Mouse (Mus musculus) heart, embryonic 14.5 days (tissue): ENCODE measurements around the gene Cbln4. TPM values are rescaled to one million over a fixed set of nuclear protein-coding genes. Genes with fewer than 3 reads are reported as not detected.

Source experiments
- ATAC-seq: fragments of 200-750 bp; cut with Nextera tagmentation; 2 replicates; pipeline ENCODE4 v1.8.0; 2017; ENCODE audit warnings: low read depth, moderate TSS enrichment; ENCODE audit not compliant: insufficient number of reproducible peaks, insufficient read depth, low FRiP score
- H3K27ac ChIP-seq, 2 experiments: fragments of 200-500 bp in 1 of 2; fragments of 300-500 bp in 1 of 2; sonication (generic) in 1 of 2; replicated peaks in 1 of 2; 2 replicates each; pipeline ENCODE4 v1.5.1; 2012 to 2014; ENCODE audit warnings: low read depth in 2 of 2, low read length in 2 of 2, control low read depth in 1 of 2, mild to moderate bottlenecking in 1 of 2, mixed read lengths in 1 of 2; ENCODE audit not compliant: control insufficient read depth in 1 of 2, insufficient read depth in 1 of 2
- H3K27me3 ChIP-seq: fragments of 300-500 bp; sonication (generic); 2 replicates; pipeline ENCODE4 v1.6.1; 2014; ENCODE audit warnings: mild to moderate bottlenecking, low read length, control low read depth; ENCODE audit not compliant: control insufficient read depth, insufficient read depth
- H3K36me3 ChIP-seq: fragments of 300-500 bp; sonication (generic); 2 replicates; pipeline ENCODE4 v1.6.1; 2014; ENCODE audit warnings: mild to moderate bottlenecking, control low read depth, low read length, mixed read lengths; ENCODE audit not compliant: control insufficient read depth, insufficient read depth
- H3K4me1 ChIP-seq, 2 experiments: fragments of 200-500 bp in 1 of 2; fragments of 300-500 bp in 1 of 2; sonication (generic) in 1 of 2; 2 replicates each; pipeline ENCODE4 v1.6.1; 2012 to 2014; ENCODE audit warnings: low read length in 2 of 2, control low read depth in 1 of 2, mixed read lengths in 1 of 2; ENCODE audit not compliant: control insufficient read depth in 2 of 2, insufficient read depth in 2 of 2
- H3K4me2 ChIP-seq: fragments of 300-500 bp; sonication (generic); 2 replicates; pipeline ENCODE4 v1.6.1; 2014; ENCODE audit warnings: mild to moderate bottlenecking, low read length
- H3K4me3 ChIP-seq, 2 experiments: fragments of 200-500 bp in 1 of 2; fragments of 300-500 bp in 1 of 2; sonication (generic) in 1 of 2; 2 replicates each; pipeline ENCODE4 v1.5.1; 2012 to 2014; ENCODE audit warnings: low read length in 2 of 2, mild to moderate bottlenecking in 2 of 2, control low read depth in 1 of 2, low read depth in 1 of 2, moderate library complexity in 1 of 2; ENCODE audit not compliant: control insufficient read depth in 1 of 2, insufficient read depth in 1 of 2
- H3K9ac ChIP-seq: fragments of 300-500 bp; sonication (generic); 2 replicates; pipeline ENCODE4 v1.6.1; 2014; ENCODE audit warnings: mild to moderate bottlenecking, low read length
- H3K9me3 ChIP-seq: fragments of 300-500 bp; sonication (generic); 2 replicates; pipeline ENCODE4 v1.6.1; 2016; ENCODE audit warnings: low read length, control low read depth; ENCODE audit not compliant: control insufficient read depth
- WGBS: fragments of 180-500 bp; shearing (Covaris S2); extraction: QIAGEN DNeasy Blood & Tissue Kit; methylation state at CpG from one replicate; pipeline ENCODE4 v1.1.7; 2014; 5-methylcytosine and 5-hydroxymethylcytosine counted together
- polyA plus RNA-seq: library from polyadenylated mRNA; unstranded; fragments of >200 nt; fragmentation: Nextera tagmentation; extraction: Ambion mirVana; gene quantifications from 2 replicates; pipeline ENCODE4 v1.2.1, GENCODE M21; 2014

Cbln4 gene
- polyA plus RNA-seq, 1 experiment from 2014 or later = 0.07 TPM

DNA sequence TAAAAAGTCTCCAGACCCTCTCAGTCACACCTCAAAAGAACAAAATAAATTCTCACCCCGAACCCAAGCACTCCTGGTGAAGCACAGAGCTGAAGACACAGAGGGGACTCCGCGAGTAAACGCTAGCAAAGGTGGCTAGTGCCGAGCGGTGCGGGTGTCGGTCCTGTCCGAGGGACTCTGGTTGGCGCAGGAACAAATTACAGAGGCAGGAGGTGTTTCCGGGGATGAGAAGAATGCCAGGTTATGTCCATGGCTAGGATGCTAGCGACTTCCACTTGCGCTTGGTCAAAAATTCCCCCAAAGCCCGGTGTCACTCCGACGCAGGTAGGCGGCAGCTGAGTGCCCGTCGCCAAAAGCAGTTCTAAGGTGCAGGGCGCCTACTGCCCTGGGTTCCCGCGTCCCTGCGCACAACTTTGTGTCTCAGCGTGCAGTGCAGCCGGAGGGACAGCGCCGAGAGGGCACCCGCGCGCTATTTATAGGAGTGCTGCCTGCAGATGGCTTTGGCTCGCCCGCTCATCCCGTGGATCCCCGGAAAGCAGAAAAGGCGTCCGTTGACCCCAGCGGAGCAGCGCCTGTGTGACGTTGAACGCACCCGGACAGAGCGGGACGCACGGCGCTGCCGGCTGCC is 545 bp downstream of the Cbln4 start:
- H3K27me3 ChIP-seq = peaks cover 53% of the 10 kb centered on the region
- H3K36me3 ChIP-seq = no peaks in the 10 kb centered on the region
- H3K4me3 ChIP-seq = peak overlapping the region; percentile 20 to 25; a peak in 3 of 4 replicates
- no peak overlapping the region for H3K9ac ChIP-seq
- peaks cover 12% of the 10 kb centered on the region in 2 experiments for H3K4me1 ChIP-seq
- no peak overlapping the region for H3K27ac ChIP-seq
- peak overlapping the region; percentile 63 for H3K4me2 ChIP-seq
- 1% methylated on average over 46 of the region's 46 CpGs for WGBS
- no peaks in the 10 kb centered on the region for H3K9me3 ChIP-seq
- ATAC-seq = no peak

DNA sequence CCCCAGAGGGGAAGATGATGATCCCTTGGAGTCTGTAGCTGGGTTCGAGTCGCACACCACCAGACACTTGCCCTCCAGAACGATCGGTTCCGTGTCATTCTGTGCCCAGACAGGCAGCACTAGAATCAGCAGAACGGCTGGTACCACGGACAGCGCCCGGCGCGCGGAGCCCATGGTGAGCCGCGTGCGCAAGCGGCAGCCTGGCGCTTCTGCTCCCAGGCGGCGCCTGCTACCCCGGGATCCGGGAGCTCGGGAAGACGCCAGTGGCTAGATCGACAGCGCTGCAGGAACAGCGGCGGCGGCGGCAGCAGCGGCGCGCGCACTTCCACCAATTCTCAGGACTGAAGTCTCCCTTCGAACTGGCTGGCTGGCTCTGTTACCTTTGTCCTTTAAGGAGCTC is 1.1 kb downstream of the Cbln4 start:
- H3K27me3 ChIP-seq = peaks cover 53% of the 10 kb centered on the region
- peak overlapping the region; percentile 6 to 25; a peak in 2 of 4 replicates for H3K4me3 ChIP-seq
- H3K36me3 ChIP-seq = no peaks in the 10 kb centered on the region
- WGBS = under 1% methylated on average over 34 of the region's 34 CpGs
- H3K27ac ChIP-seq = no peak overlapping the region
- no peaks in the 10 kb centered on the region for H3K9me3 ChIP-seq
- peaks cover 12% of the 10 kb centered on the region in 2 experiments for H3K4me1 ChIP-seq
- H3K9ac ChIP-seq = no peak overlapping the region
- H3K4me2 ChIP-seq = peak overlapping the region; percentile 63
- peak; percentile 62; the same call in 1 of the 2 replicates for ATAC-seq

DNA sequence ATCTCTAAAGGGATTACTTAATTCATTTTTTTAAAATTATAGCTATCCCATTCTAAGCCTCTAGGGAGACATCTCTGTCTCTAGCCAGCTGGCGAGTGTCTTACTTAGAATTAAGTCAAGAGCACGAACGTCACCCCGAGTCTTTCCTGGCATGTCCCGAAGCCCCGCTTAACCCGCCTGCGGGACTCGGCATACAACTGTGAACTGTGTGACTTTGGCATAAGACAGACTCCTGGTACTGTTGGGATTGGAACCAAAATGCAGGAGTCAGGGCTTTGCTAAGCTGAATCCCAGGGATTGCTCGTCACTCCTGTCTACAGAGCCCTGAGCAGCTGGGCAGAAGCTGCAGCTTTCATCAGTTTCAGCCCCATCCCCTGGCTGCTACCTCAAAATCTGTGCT is 2.4 kb downstream of the Cbln4 start:
- H3K9ac ChIP-seq = no peak overlapping the region
- peaks cover 12% of the 10 kb centered on the region in 2 experiments for H3K4me1 ChIP-seq
- no peaks in the 10 kb centered on the region for H3K36me3 ChIP-seq
- no peak overlapping the region for H3K27ac ChIP-seq
- no peak overlapping the region for H3K4me3 ChIP-seq
- H3K4me2 ChIP-seq = no peak overlapping the region
- 63% methylated on average over 10 of the region's 10 CpGs for WGBS
- peaks cover 53% of the 10 kb centered on the region for H3K27me3 ChIP-seq
- no peak for ATAC-seq
- no peaks in the 10 kb centered on the region for H3K9me3 ChIP-seq

DNA sequence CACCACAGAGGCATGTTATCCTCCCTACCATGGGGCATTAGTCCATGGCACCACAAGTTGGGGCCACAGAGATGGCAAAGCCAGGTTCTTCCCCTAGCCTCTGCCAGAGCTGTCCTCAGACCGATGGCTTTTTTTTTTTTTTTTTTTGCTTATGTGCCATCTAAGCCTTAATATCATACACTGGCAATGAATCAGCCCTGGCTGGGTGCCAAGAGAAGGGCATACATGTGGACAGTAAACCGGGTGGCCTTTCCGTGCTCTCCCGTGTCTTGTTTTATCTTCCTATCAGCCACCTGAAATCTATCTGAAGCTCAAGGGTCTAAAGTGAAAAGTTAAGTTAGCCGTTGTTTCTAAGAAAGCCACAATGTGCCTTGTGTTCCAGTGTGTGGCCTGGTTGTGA is 3.7 kb downstream of the Cbln4 start:
- ATAC-seq = no peak
- WGBS = 82% methylated on average over 5 of the region's 5 CpGs
- Histone ChIP-seq H3K27me3 (peaks cover 51% of the 10 kb centered on the region), H3K9ac (no peak overlapping the region), H3K27ac (no peak overlapping the region), H3K36me3 (no peaks in the 10 kb centered on the region), H3K4me1 (peaks cover 12% of the 10 kb centered on the region in 2 experiments), H3K9me3 (no peaks in the 10 kb centered on the region), H3K4me2 (no peak overlapping the region), H3K4me3 (no peak overlapping the region)

DNA sequence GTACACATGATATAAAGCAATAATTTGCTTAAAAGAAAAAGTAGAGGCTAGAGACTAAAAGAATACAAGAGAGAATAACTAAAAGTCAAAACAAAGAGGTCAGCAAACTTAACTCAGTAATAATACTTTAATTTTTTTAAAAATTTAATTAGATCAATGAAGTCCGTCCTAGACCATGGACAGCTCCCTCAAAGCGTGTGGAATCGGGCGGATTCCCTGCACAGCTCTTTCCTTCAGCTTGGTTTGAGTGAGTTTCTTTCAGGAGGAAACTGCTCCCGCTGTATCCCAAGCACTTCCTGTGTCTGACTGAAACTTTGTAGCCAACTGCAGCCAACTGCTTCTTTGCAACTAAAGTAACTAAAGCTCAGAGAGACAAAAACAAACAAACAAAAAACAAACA is 9.0 kb downstream of the Cbln4 start:
- 24% methylated on average over 5 of the region's 5 CpGs for WGBS
- Histone ChIP-seq H3K4me3 (no peak overlapping the region), H3K9ac (no peak overlapping the region), H3K4me1 (no peaks in the 10 kb centered on the region), H3K27me3 (peaks cover under 1% of the 10 kb centered on the region; the same call in 1 of the 2 replicates), H3K4me2 (no peak overlapping the region), H3K36me3 (no peaks in the 10 kb centered on the region), H3K9me3 (no peaks in the 10 kb centered on the region), H3K27ac (no peak overlapping the region)
- ATAC-seq = no peak

DNA sequence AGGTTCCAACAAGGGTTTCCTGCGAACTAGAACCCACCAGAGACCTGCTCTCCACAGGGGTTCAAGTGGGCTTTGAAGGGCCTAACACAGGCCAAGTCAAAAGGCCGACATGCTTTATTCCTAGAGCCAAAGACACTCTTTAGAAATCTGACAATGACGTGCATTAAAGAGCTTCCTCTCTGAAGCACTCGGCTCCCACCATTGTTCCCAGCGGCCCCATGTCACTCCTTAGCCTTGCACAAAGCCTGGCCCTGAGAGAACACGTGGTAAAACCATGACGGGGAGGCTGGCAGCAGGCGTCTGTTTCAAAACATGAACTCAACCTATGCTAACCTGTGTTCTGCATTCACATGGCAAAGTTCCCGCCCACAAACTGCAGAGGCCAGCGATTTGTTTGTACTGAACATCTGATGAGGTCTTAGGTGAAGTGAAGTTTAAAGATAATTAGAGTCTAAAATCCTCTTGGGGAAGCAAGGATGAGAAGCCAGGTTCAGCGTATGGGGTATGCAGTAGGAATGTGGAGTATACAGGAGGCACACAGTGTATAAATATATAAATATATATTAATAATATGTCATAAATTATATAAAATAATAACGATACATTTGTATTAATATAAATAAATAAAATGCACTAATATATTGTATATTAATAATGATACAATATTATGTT is 17.7 kb downstream of the Cbln4 start:
- ATAC-seq = no peak
- Histone ChIP-seq H3K9ac (no peak overlapping the region), H3K9me3 (no peaks in the 10 kb centered on the region), H3K36me3 (no peaks in the 10 kb centered on the region), H3K27ac (no peak overlapping the region), H3K4me1 (no peaks in the 10 kb centered on the region), H3K27me3 (no peaks in the 10 kb centered on the region), H3K4me3 (no peak overlapping the region), H3K4me2 (no peak overlapping the region)
- 72% methylated on average over 12 of the region's 12 CpGs for WGBS

DNA sequence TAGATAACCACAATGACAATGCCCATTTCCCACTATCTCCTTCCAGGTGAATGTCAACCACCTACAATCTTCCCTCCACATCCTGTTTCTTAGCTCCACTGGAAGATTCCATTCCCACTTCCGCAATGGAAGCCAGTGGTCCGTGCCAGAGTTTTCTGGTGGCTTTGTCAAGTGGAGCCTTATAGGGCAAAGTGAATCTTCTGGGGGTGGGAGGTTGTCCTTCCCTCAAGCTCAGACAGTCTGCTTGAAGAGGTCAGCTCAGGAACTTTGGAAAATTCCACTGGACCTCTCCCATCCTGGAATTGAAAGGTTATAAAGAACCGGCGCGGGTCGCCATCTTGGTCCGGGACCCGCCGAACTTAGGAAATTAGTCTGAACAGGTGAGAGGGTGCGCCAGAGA is 36.5 kb downstream of the Cbln4 start:
- WGBS = 88% methylated on average over 9 of the region's 10 CpGs
- Histone ChIP-seq H3K4me3 (no peak overlapping the region), H3K9me3 (no peaks in the 10 kb centered on the region), H3K27ac (no peak overlapping the region), H3K4me2 (no peak overlapping the region), H3K27me3 (no peaks in the 10 kb centered on the region), H3K4me1 (no peaks in the 10 kb centered on the region), H3K9ac (no peak overlapping the region), H3K36me3 (no peaks in the 10 kb centered on the region)
- no peak for ATAC-seq
